Mouse (Mus musculus): ENCODE measurements around the gene Cacnb3. TPM values are rescaled to one million over a fixed set of nuclear protein-coding genes. Genes with fewer than 3 reads are reported as not detected.

Cacnb3 gene
- total RNA-seq (2021): 10 to 100 TPM; 28.6 to 34.5 TPM
- long read RNA-seq, experiment 1, partial matches to known transcripts: 2 of 8 reads
- long read RNA-seq, experiment 1, other reads (novel, unspliced or antisense): 6 of 8 reads
- long read RNA-seq, experiment 2, partial matches to known transcripts: 5 of 12 reads
- long read RNA-seq, experiment 2, other reads (novel, unspliced or antisense): 7 of 12 reads

GRCm38 (mm10) chr15:98630540-98630939, at the start of gene Cacnb3:
TSS of gene Cacnb3 (plus strand) at chr15:98630840.
- no peak for DNase-seq (ENCODE audit: low spot score in 2 of 2)

- no peak for DNase-seq (ENCODE audit: low spot score in 2 of 2)
These were observed 48.2 kb upstream of the Cacnb3 start for GRCm38 (mm10) chr15:98582410-98582809.

GRCm38 (mm10) chr15:98582996-98583395, 47.6 kb upstream of the Cacnb3 start:
- no peak for DNase-seq (ENCODE audit: low spot score in 2 of 2)

- no peak for DNase-seq (ENCODE audit: low spot score in 2 of 2)
These were observed 45.2 kb upstream of the Cacnb3 start for GRCm38 (mm10) chr15:98585421-98585820.

- DNase-seq (ENCODE audit: low spot score in 2 of 2): peak in 1 of 2 experiments; percentile 1
These were observed 44.5 kb upstream of the Cacnb3 start for GRCm38 (mm10) chr15:98586141-98586540.

GRCm38 (mm10) chr15:98587751-98588150, 42.9 kb upstream of the Cacnb3 start:
- no peak for DNase-seq (ENCODE audit: low spot score in 2 of 2)

GRCm38 (mm10) chr15:98589640-98590336, 40.9 kb upstream of the Cacnb3 start:
- DNase-seq (ENCODE audit: low spot score in 2 of 2): no peak

- no peak for DNase-seq (ENCODE audit: low spot score in 2 of 2)
These were observed 39.2 kb upstream of the Cacnb3 start for GRCm38 (mm10) chr15:98591396-98591795.

GRCm38 (mm10) chr15:98594193-98594592, 36.4 kb upstream of the Cacnb3 start:
- no peak for DNase-seq (ENCODE audit: low spot score in 2 of 2)

- DNase-seq (ENCODE audit: low spot score in 2 of 2): no peak
These were observed 35.6 kb upstream of the Cacnb3 start for GRCm38 (mm10) chr15:98595049-98595448.

- DNase-seq (ENCODE audit: low spot score in 2 of 2): no peak
These were observed 34.0 kb upstream of the Cacnb3 start for GRCm38 (mm10) chr15:98596609-98597008.

- DNase-seq (ENCODE audit: low spot score in 2 of 2): no peak
These were observed 30.5 kb upstream of the Cacnb3 start for GRCm38 (mm10) chr15:98600036-98600709.

GRCm38 (mm10) chr15:98601832-98602190, 28.8 kb upstream of the Cacnb3 start:
- no peak for DNase-seq (ENCODE audit: low spot score in 2 of 2)

GRCm38 (mm10) chr15:98602191-98602881, 28.3 kb upstream of the Cacnb3 start:
- DNase-seq (ENCODE audit: low spot score in 2 of 2): no peak

GRCm38 (mm10) chr15:98602921-98603458, 27.6 kb upstream of the Cacnb3 start:
- no peak for DNase-seq (ENCODE audit: low spot score in 2 of 2)

- DNase-seq (ENCODE audit: low spot score in 2 of 2): no peak
These were observed 26.5 kb upstream of the Cacnb3 start for GRCm38 (mm10) chr15:98604041-98604575.

- DNase-seq (ENCODE audit: low spot score in 2 of 2): no peak
These were observed 24.5 kb upstream of the Cacnb3 start for GRCm38 (mm10) chr15:98606051-98606536.

GRCm38 (mm10) chr15:98606739-98607138, 23.9 kb upstream of the Cacnb3 start:
- DNase-seq (ENCODE audit: low spot score in 2 of 2): no peak

GRCm38 (mm10) chr15:98607557-98607956, 23.1 kb upstream of the Cacnb3 start:
- peak in 1 of 2 experiments; percentile 25 for DNase-seq (ENCODE audit: low spot score in 2 of 2)

GRCm38 (mm10) chr15:98608058-98608783, 22.4 kb upstream of the Cacnb3 start:
- DNase-seq (ENCODE audit: low spot score in 2 of 2): no peak
